Mouse (Mus musculus): ENCODE results near the gene Gm11492. TPM values are rescaled to one million over a fixed set of nuclear protein-coding genes. Genes with fewer than 3 reads are reported as not detected.

The Gm11492 gene
- total and polyA plus RNA-seq, 2 experiments from 2014 or later, result not detected

DNA sequence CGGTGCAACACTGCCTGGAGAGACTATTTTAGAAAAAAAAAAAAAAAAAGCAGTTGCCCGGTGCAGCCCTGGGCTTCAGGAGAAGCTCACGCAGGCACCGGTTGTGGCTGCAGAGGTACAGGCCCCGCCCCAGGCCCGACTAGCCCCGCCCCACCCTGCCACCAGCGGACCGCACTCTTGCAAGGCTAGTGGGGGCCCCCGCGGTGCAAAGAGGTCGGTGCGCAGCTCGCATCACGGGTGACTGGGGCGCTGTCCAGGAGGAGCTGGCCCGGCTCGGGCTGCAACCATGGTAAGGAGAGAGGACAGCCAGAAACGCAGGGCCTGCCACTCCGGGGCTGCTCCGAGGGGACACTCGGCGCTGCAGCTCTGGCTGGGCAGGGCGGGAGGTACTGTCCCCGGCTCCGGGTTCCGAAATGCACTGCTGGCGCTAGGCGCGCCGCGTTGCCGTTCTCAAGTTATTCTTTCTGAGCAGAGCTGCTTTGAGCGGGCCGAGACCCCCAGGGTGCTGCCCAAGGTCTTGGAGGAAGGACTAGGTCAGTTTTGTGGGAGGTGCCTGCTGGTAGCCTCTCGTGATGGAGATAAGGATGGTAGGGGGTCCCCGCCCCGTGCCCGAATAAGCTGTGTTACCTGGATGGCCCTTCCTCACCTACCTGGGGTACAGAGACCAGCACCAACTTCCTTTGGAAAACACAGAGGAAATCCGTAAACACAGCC, 12.0 kb downstream of the Gm11492 start:
- no peaks in the 10 kb centered on the region for H3K27me3 ChIP-seq (ENCODE audit: insufficient read depth, low read length)
- H3K9ac ChIP-seq (replicated peaks; ENCODE audit: low read length), result peak overlapping the region; percentile 65
- peaks cover 6% of the 10 kb centered on the region; the same call in 1 of the 2 replicates for H3K4me1 ChIP-seq (ENCODE audit: insufficient read depth, low read length)
- peak; percentile 79 for ATAC-seq
- no peak for TF ChIP-seq CTCF (IDR thresholded peaks at IDR 0.05; ENCODE audit: low read depth)
- DNase-seq (ENCODE audit: low spot score), result peak; percentile 65
- H3K4me2 ChIP-seq (ENCODE audit: low read depth, low read length), result peak overlapping the region; percentile 87
- peak overlapping the region; percentile 80 for H3K27ac ChIP-seq
- peak overlapping the region; percentile 48 for H3K4me3 ChIP-seq (ENCODE audit: low read length)
- H3K9me3 ChIP-seq (ENCODE audit: low read length), result no peaks in the 10 kb centered on the region
- under 1% methylated on average over 40 of the region's 40 CpGs for WGBS
- no peaks in the 10 kb centered on the region for H3K36me3 ChIP-seq (ENCODE audit: insufficient read depth, low read length)

DNA sequence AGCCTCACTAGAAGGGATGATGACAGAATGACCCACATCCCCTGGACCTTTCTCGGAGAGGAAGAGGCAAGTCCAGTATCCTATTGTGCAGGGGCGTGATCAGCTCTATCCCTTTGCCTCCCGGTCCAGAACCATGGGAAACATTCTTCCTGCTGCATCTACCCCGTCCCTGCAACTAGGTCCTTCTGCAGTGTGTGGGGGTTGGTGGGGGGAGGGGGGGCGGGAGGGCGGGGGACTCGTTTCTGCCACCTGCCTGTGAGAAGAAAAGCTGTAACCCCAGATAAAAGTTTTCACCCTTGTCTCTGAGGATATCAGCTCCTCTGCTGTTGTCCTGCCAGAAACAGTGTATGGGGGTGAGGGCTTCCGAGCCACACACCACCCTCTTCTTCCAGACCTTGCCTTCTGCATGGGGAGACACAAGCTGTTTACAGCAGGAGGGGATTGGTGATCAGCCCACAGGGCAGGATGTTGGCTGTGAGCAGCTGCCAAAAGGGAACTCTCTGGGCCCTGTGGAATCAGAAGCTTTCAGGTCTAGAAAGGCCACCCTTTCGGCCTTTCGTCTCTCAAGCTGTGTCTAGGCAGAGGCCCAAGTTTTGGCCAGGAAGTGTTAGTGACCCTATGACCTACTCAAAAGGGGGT, 12.6 kb downstream of the Gm11492 start:
- no peaks in the 10 kb centered on the region for H3K36me3 ChIP-seq (ENCODE audit: insufficient read depth, low read length)
- H3K4me2 ChIP-seq (ENCODE audit: low read depth, low read length), result peak overlapping the region; percentile 87
- 8% methylated on average over 10 of the region's 10 CpGs for WGBS
- H3K27ac ChIP-seq, result peak overlapping the region; percentile 80
- no peaks in the 10 kb centered on the region for H3K9me3 ChIP-seq (ENCODE audit: low read length)
- H3K4me1 ChIP-seq (ENCODE audit: insufficient read depth, low read length), result peaks cover 6% of the 10 kb centered on the region; the same call in 1 of the 2 replicates
- TF ChIP-seq CTCF (IDR thresholded peaks at IDR 0.05; ENCODE audit: low read depth), result peak; percentile 7; the same call in 1 of the 2 replicates
- peak; percentile 62 for ATAC-seq
- H3K27me3 ChIP-seq (ENCODE audit: insufficient read depth, low read length), result no peaks in the 10 kb centered on the region
- peak overlapping the region; percentile 65 for H3K9ac ChIP-seq (replicated peaks; ENCODE audit: low read length)
- H3K4me3 ChIP-seq (ENCODE audit: low read length), result peak overlapping the region; percentile 48
- DNase-seq (ENCODE audit: low spot score), result peak; percentile 47

DNA sequence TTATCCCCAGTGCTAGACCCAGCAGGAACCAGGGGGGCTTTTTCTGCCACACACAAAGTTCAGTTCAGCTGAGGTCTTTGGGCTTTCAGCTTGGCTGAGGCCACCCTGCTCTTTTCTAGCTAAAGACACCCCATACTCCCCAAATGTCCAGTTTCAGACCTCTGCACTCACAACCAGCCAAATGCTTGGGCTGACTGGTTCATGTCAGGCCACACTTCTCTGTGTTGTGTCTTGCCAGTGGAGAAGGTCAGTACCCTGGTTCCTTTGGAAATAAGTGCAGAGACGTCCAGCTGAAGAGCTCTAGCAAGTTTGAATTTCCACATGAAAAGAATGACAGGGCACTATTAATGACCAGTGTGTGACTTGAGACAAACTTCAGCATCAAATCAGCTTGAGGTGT, 13.3 kb downstream of the Gm11492 start:
- H3K9me3 ChIP-seq (ENCODE audit: low read length), result no peaks in the 10 kb centered on the region
- TF ChIP-seq CTCF (IDR thresholded peaks at IDR 0.05; ENCODE audit: low read depth), result no peak
- no peaks in the 10 kb centered on the region for H3K36me3 ChIP-seq (ENCODE audit: insufficient read depth, low read length)
- H3K4me1 ChIP-seq (ENCODE audit: insufficient read depth, low read length), result peaks cover 6% of the 10 kb centered on the region; the same call in 1 of the 2 replicates
- H3K4me2 ChIP-seq (ENCODE audit: low read depth, low read length), result peak overlapping the region; percentile 87; the same call in 1 of the 2 replicates
- H3K27ac ChIP-seq, result peak overlapping the region; percentile 80; the same call in 1 of the 2 replicates
- no peak for ATAC-seq
- H3K4me3 ChIP-seq (ENCODE audit: low read length), result no peak overlapping the region
- H3K9ac ChIP-seq (replicated peaks; ENCODE audit: low read length), result no peak overlapping the region
- DNase-seq (ENCODE audit: low spot score), result no peak
- WGBS, result 16% methylated on average over 1 of the region's 1 CpGs
- no peaks in the 10 kb centered on the region for H3K27me3 ChIP-seq (ENCODE audit: insufficient read depth, low read length)

DNA sequence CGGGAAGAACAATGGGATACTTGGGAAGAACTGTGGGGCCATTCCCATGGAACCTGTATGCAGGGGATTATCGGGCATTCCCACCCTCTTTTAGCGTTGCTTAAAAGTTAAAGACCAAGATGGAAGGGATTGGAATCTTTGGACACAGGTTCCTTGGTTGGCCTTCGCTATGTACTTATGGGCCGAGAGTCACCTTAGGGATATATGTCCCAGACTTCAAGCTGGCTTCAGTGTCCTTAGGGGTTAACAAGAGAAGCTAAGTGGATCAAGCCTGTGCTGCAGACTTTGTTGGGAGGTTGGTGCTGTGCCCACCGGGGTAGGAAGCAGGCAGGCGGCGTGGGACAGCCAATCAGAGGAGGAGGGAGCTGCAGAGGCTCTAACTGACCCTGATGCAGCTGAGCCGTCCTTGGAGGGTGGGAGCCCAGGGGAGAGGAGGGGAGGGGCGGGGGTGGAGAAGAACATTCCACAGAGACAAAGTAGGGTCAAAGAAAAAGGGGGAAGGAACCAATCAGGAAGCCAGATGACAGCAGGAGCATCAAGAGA, 14.2 kb downstream of the Gm11492 start:
- H3K4me2 ChIP-seq (ENCODE audit: low read depth, low read length), result no peak overlapping the region
- DNase-seq (ENCODE audit: low spot score), result no peak
- H3K9ac ChIP-seq (replicated peaks; ENCODE audit: low read length), result no peak overlapping the region
- ATAC-seq, result no peak
- H3K27ac ChIP-seq, result no peak overlapping the region
- no peak for TF ChIP-seq CTCF (IDR thresholded peaks at IDR 0.05; ENCODE audit: low read depth)
- H3K9me3 ChIP-seq (ENCODE audit: low read length), result no peaks in the 10 kb centered on the region
- peaks cover 6% of the 10 kb centered on the region; the same call in 1 of the 2 replicates for H3K4me1 ChIP-seq (ENCODE audit: insufficient read depth, low read length)
- no peaks in the 10 kb centered on the region for H3K36me3 ChIP-seq (ENCODE audit: insufficient read depth, low read length)
- no peak overlapping the region for H3K4me3 ChIP-seq (ENCODE audit: low read length)
- 51% methylated on average over 10 of the region's 10 CpGs for WGBS
- H3K27me3 ChIP-seq (ENCODE audit: insufficient read depth, low read length), result no peaks in the 10 kb centered on the region

DNA sequence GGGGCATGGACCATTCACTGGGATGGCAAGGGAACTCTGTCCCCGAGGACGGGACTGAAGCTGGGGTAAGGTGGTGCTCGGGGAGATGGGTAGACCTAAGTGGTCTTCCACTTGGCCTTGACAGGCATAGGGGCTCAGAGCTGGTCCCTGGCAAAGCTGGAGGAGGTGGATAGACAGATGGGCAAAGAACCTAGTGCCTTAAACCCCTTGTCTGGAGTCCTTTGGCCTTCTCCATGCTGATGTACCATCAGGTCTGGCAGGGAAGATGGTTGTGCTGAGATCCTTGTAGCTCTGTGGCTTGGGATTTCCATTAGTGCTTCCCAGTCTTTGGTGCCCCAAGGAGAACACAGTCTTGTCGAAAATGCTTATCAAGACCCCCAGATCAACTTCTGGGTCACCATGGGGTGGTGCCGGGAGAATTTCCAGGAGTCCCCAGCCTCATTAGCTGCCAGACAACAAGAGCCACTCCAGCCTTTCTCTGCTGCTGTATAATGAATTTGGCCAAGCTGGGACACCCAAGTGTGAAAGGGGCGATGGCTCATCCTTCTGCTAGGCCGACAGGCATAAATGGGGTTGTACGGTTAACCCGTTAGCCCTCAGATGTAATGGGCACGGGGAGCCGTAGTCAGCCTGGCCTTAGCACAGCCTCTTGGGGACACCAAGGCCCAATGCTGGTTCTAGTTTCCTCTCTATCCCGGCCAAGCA, 14.9 kb downstream of the Gm11492 start:
- H3K27me3 ChIP-seq (ENCODE audit: insufficient read depth, low read length), result no peaks in the 10 kb centered on the region
- H3K9ac ChIP-seq (replicated peaks; ENCODE audit: low read length), result no peak overlapping the region
- no peak for TF ChIP-seq CTCF (IDR thresholded peaks at IDR 0.05; ENCODE audit: low read depth)
- H3K27ac ChIP-seq, result no peak overlapping the region
- ATAC-seq (no peak), DNase-seq (ENCODE audit: low spot score) (no peak)
- peaks cover 6% of the 10 kb centered on the region; the same call in 1 of the 2 replicates for H3K4me1 ChIP-seq (ENCODE audit: insufficient read depth, low read length)
- H3K4me3 ChIP-seq (ENCODE audit: low read length), result no peak overlapping the region
- H3K36me3 ChIP-seq (ENCODE audit: insufficient read depth, low read length), result no peaks in the 10 kb centered on the region
- no peak overlapping the region for H3K4me2 ChIP-seq (ENCODE audit: low read depth, low read length)
- no peaks in the 10 kb centered on the region for H3K9me3 ChIP-seq (ENCODE audit: low read length)
- 90% methylated on average over 12 of the region's 12 CpGs for WGBS

DNA sequence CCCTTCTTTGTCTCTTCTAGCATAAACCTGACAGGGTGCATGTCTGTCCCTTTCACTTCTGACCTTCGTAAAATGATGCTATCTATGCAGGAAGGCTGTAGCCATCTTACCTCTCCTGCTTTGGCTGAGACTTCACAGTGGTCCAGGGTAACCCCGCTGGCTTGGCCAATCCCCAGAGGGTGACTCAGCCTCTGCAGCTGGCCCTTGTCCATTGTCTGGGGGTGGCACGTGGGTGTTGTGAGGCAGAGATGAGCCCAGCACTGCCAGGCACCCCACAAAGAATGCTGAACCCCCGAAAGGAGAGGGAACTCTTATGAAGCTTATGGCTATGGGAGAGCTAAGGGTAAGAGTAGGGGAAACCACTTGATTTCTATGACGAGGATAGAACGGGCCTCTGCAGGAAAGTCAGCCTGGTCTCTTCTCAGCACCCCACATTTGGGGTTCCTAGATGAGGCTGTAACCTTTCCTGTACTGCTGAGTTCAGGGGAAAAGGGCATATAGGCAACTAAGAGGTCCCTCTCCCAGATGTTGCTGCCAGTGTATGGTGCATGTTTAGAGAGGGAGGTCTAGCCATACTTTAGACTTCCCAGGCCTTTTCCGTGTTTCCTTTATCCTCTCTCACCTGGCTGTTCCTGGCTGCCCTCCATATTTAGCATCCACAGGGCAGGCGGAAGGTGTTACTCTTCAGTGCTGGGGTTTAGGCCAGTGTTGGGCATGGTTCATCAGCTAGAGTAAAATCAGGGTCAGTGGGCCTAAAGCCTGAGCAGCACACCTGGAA, 15.7 kb downstream of the Gm11492 start:
- Histone ChIP-seq H3K4me1 (ENCODE audit: insufficient read depth, low read length) (peaks cover 6% of the 10 kb centered on the region; the same call in 1 of the 2 replicates), H3K4me2 (ENCODE audit: low read depth, low read length) (no peak overlapping the region), H3K27me3 (ENCODE audit: insufficient read depth, low read length) (no peaks in the 10 kb centered on the region), H3K9ac (replicated peaks; ENCODE audit: low read length) (no peak overlapping the region), H3K36me3 (ENCODE audit: insufficient read depth, low read length) (no peaks in the 10 kb centered on the region), H3K9me3 (ENCODE audit: low read length) (no peaks in the 10 kb centered on the region), H3K27ac (no peak overlapping the region), H3K4me3 (ENCODE audit: low read length) (no peak overlapping the region)
- ATAC-seq (no peak), DNase-seq (ENCODE audit: low spot score) (no peak)
- WGBS, result 81% methylated on average over 8 of the region's 8 CpGs
- no peak for TF ChIP-seq CTCF (IDR thresholded peaks at IDR 0.05; ENCODE audit: low read depth)

All from hindbrain, postnatal 0 days (tissue).